Comparison of ENCODE assay signal across 8 mouse cellular contexts in genomic region chr9:40783641-40784373, GRCm38 (mm10). TPM values are rescaled to one million over a fixed set of nuclear protein-coding genes. Genes with fewer than 3 reads are reported as not detected.
DNase-seq lines count a peak whose midpoint lies in the region; ATAC-seq and TF ChIP-seq lines count a peak whose summit lies in the region.

No protein-coding gene starts in this region.

- peak; percentile 28 for ATAC-seq in CD4-positive, CD25-positive, alpha-beta regulatory T cell, adult 4 months
- ATAC-seq in lung, postnatal 0 days: peak; percentile 89

- peak overlapping the region; percentile 19 for H3K4me3 ChIP-seq in brown adipose tissue, adult 24 weeks (ENCODE audit: insufficient read depth, low read depth, low read length)
- H3K4me3 ChIP-seq in lung, postnatal 0 days (ENCODE audit: low read depth, low read length): no peak overlapping the region

- TF ChIP-seq CTCF in lung, postnatal 0 days (IDR thresholded peaks at IDR 0.05): no peak

- H3K36me3 ChIP-seq in lung, postnatal 0 days (ENCODE audit: insufficient read depth, low read length): no peaks in the 10 kb centered on the region

- DNase-seq in heart, adult 9 months (ENCODE audit: low spot score in 2 of 2): peak; percentile 82 to 89
- DNase-seq in kidney, adult 9 months: peak; percentile 84
- DNase-seq in lung, postnatal 0 days (ENCODE audit: low spot score): peak; percentile 96
- peak; percentile 70 for DNase-seq in retina, embryonic 14.5 days (ENCODE audit: low spot score)
- DNase-seq in MN1 (ENCODE audit: low spot score): no peak
- DNase-seq in urinary bladder, postnatal 10 days (ENCODE audit: low spot score): no peak

- H3K27me3 ChIP-seq in lung, postnatal 0 days (replicated peaks; ENCODE audit: insufficient read depth, low read length): no peaks in the 10 kb centered on the region

- H3K4me2 ChIP-seq in lung, postnatal 0 days (replicated peaks; ENCODE audit: low read depth, low read length): peak overlapping the region; percentile 18; the same call in 1 of the 2 replicates

- H3K9me3 ChIP-seq in lung, postnatal 0 days (ENCODE audit: low read length): no peaks in the 10 kb centered on the region

- H3K4me1 ChIP-seq in brown adipose tissue, adult 24 weeks (ENCODE audit: control insufficient read depth, insufficient read depth, insufficient read length, low read length): peaks cover 22% of the 10 kb centered on the region
- H3K4me1 ChIP-seq in lung, postnatal 0 days (ENCODE audit: insufficient read depth, low read depth, low read length): no peaks in the 10 kb centered on the region; the same call in 1 of the 2 replicates

- peak overlapping the region; percentile 100 for H3K27ac ChIP-seq in brown adipose tissue, adult 24 weeks (replicated peaks; ENCODE audit: low read depth, low read length)
- peak overlapping the region; percentile 87 for H3K27ac ChIP-seq in lung, postnatal 0 days (ENCODE audit: low read length)

- WGBS in lung, postnatal 0 days: 21% methylated on average over 13 of the region's 13 CpGs

- H3K9ac ChIP-seq in lung, postnatal 0 days (replicated peaks; ENCODE audit: low read depth): no peak overlapping the region

- peak; percentile 78 for TF ChIP-seq EP300 in lung, postnatal 0 days (IDR thresholded peaks at IDR 0.05)

RNA-seq across cellular contexts. Expression of gene Hspa8, which starts 17.0 kb away (rescaled TPM):
- 1,000 to 10,000 TPM; 3,203 to 3,707 TPM for polyA plus RNA-seq in CD4-positive, CD25-positive, alpha-beta regulatory T cell, adult 4 months (2017; shearing (Covaris generic))
- polyA plus RNA-seq in brown adipose tissue, adult 24 weeks (2012; ENCODE audit: insufficient read depth, insufficient read length, missing spikeins): 688 and 2,704 TPM in 2 replicates
- polyA plus RNA-seq in lung, postnatal 0 days (2015; fragmentation: Nextera tagmentation; extraction: Ambion mirVana): 956 and 1,427 TPM in 2 replicates

Comparison
In these comparisons a context has a peak if more than half of its experiments do, and no peak if none do; other contexts are left out.
1. DNase-seq: peak in heart, adult 9 months (2 of 2), kidney, adult 9 months (single experiment), lung, postnatal 0 days (single experiment) and retina, embryonic 14.5 days (single experiment); none in MN1 (single experiment) and urinary bladder, postnatal 10 days (single experiment).